Mouse (Mus musculus): Measurements from ENCODE around the gene Nexn. TPM values are rescaled to one million over a fixed set of nuclear protein-coding genes. Genes with fewer than 3 reads are reported as not detected.
"Not testable (repeated sequence)": the region's sequence is repeated elsewhere in the genome, so short reads cannot be mapped to it uniquely, and the experiment has no call there.

Gene Nexn
- polyA plus RNA-seq, 1 experiment from 2014 or later: 5.1 TPM

DNA sequence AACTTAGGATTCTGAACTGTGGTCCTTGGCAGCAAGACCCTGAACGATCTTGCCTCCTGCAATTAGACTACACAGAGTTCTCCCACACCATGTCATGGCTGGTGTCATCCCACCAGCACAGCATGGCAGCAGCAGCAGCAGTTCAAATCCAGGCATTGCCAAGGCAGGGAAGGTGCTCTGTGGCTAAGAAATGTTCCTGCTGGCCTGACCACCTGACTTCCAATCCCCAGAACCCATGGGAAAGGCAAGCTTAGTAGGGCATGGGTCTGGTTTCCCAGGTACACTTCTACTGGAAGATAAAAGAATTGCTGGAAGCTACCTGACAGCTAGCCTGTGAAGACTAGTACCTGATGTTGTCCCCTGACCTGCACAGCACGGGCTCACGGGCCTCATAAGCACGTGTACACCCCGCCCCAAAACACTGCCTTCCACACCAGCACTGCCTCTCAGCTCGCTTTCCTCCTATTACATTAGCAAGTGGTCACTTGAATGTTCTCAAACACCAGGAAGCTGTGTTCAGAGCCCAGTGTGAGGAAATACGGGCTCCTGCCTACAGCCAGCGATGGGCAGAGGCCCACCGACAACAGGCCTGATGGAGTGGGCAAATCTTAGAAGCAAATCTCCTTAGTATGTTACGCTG, 5.0 kb upstream of the Nexn start:
- Histone ChIP-seq H3K4me2 (ENCODE audit: low read length) (no peak overlapping the region), H3K27ac (ENCODE audit: low read length) (no peak overlapping the region), H3K36me3 (ENCODE audit: control insufficient read depth, insufficient read depth) (0 out of 2 replicates have a peak, but pooled peaks cover 2% of the 10 kb centered on the region), H3K4me3 (replicated peaks; ENCODE audit: low read length) (no peak overlapping the region), H3K4me1 (replicated peaks; ENCODE audit: control insufficient read depth, insufficient read depth, low read length) (peaks cover 2% of the 10 kb centered on the region; the same call in 1 of the 2 replicates), H3K9ac (replicated peaks; ENCODE audit: low read depth, low read length) (no peak overlapping the region), H3K9me3 (ENCODE audit: control insufficient read depth, low read length) (no peaks in the 10 kb centered on the region), H3K27me3 (replicated peaks; ENCODE audit: control insufficient read depth, insufficient read depth, low read length) (peaks cover 7% of the 10 kb centered on the region)
- no peak for ATAC-seq
- WGBS: 92% methylated on average over 10 of the region's 10 CpGs

GRCm38 (mm10) chr3:152268099-152268498, 1.9 kb upstream of the Nexn start:
- Histone ChIP-seq H3K4me1 (replicated peaks; ENCODE audit: control insufficient read depth, insufficient read depth, low read length) (peaks cover 14% of the 10 kb centered on the region), H3K9me3 (ENCODE audit: control insufficient read depth, low read length) (no peaks in the 10 kb centered on the region), H3K36me3 (ENCODE audit: control insufficient read depth, insufficient read depth) (no peaks in the 10 kb centered on the region), H3K4me2 (ENCODE audit: low read length) (no peak overlapping the region), H3K9ac (replicated peaks; ENCODE audit: low read depth, low read length) (no peak overlapping the region), H3K4me3 (replicated peaks; ENCODE audit: low read length) (no peak overlapping the region), H3K27ac (ENCODE audit: low read length) (no peak overlapping the region), H3K27me3 (replicated peaks; ENCODE audit: control insufficient read depth, insufficient read depth, low read length) (peaks cover 16% of the 10 kb centered on the region)
- WGBS: 90% methylated on average over 14 of the region's 14 CpGs
- ATAC-seq: no peak

DNA sequence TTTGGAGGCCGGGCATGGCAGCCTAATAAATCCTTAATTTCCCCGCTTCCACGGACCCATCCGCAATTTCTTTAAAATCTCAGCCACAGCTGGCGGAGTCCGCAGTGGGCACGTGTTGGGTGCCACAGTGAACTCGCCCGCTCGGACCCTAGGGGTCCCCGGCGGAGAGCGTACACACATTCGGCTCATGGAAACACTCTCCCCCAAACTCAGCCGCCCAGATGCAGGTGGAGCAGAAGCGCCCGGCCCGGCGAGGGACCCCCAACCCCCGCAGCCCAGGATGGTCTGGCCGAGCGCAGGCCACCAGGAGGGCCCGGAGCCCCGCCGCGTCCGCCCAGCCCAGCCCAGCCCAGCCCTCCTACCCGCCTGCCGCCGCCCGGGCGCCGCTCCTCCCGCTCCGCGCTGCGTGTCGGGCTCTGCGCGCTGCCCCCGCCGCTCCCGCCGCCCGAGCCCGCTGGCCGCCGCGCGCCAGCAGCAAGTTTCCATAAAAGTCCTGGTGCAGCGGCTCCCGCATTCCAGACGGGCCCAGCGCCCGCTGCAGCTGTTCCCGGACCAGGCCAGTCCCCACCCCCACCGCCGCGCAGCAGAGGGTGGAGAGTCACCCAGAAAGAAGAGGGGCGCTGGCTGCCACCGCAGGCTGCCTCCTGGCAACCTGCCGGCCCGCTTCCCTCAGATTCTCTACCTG, 657 bp downstream of the Nexn start:
- Histone ChIP-seq H3K4me2 (ENCODE audit: low read length) (peak overlapping the region; percentile 99), H3K4me3 (replicated peaks; ENCODE audit: low read length) (peak overlapping the region; percentile 58), H3K9me3 (ENCODE audit: control insufficient read depth, low read length) (no peaks in the 10 kb centered on the region), H3K27me3 (replicated peaks; ENCODE audit: control insufficient read depth, insufficient read depth, low read length) (peaks cover 23% of the 10 kb centered on the region), H3K4me1 (replicated peaks; ENCODE audit: control insufficient read depth, insufficient read depth, low read length) (peaks cover 14% of the 10 kb centered on the region), H3K36me3 (ENCODE audit: control insufficient read depth, insufficient read depth) (no peaks in the 10 kb centered on the region), H3K27ac (ENCODE audit: low read length) (no peak overlapping the region), H3K9ac (replicated peaks; ENCODE audit: low read depth, low read length) (peak overlapping the region; percentile 64)
- under 1% methylated on average over 63 of the region's 63 CpGs for WGBS
- peak; percentile 88 for ATAC-seq

DNA sequence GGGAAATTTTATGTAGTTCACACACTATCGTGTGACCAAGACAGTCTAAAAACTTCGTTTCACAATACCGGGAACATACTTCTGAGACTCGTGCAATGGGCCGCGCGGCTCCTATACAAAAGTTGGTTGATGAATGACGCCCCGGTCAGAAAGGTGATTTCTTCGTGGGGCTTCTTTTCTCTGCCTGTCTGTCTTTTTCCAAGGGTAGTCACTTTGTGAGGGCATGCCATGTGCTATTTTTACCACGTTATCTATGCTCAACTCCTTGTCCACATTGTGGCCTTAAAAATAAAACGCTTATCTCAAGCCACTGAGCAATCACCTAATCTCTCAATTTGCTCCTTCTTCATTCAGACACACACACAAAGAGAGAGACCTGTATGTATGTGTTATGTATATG, 1.3 kb downstream of the Nexn start:
- H3K36me3 ChIP-seq (ENCODE audit: control insufficient read depth, insufficient read depth): no peaks in the 10 kb centered on the region
- H3K9ac ChIP-seq (replicated peaks; ENCODE audit: low read depth, low read length): no peak overlapping the region
- WGBS: 38% methylated on average over 12 of the region's 12 CpGs
- H3K27me3 ChIP-seq (replicated peaks; ENCODE audit: control insufficient read depth, insufficient read depth, low read length): peaks cover 23% of the 10 kb centered on the region
- no peaks in the 10 kb centered on the region for H3K9me3 ChIP-seq (ENCODE audit: control insufficient read depth, low read length)
- H3K4me1 ChIP-seq (replicated peaks; ENCODE audit: control insufficient read depth, insufficient read depth, low read length): peaks cover 14% of the 10 kb centered on the region
- ATAC-seq: no peak
- peak overlapping the region; percentile 99 for H3K4me2 ChIP-seq (ENCODE audit: low read length)
- H3K4me3 ChIP-seq (replicated peaks; ENCODE audit: low read length): peak overlapping the region; percentile 58
- H3K27ac ChIP-seq (ENCODE audit: low read length): no peak overlapping the region

DNA sequence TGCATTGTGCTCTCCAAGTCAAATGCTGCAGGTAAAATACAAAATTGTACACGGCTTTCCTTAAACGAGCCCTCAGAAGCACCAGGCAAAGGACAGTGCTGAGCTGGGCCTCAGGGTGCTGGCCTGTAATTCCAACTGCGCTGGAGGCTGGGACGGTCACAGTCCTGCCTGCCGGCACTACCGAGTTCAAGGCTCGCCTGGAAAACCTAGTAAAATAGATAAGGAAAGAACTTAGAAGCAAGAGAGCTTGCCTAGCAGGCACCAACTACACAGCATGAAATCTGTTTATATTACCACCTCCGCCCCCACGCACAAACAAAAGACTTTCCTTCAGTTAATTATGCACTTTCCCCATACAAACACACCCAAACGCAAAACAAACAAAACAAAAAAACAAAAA, 1.8 kb downstream of the Nexn start:
- Histone ChIP-seq H3K36me3 (ENCODE audit: control insufficient read depth, insufficient read depth) (no peaks in the 10 kb centered on the region), H3K4me3 (replicated peaks; ENCODE audit: low read length) (no peak overlapping the region), H3K4me1 (replicated peaks; ENCODE audit: control insufficient read depth, insufficient read depth, low read length) (peaks cover 14% of the 10 kb centered on the region), H3K27ac (ENCODE audit: low read length) (peak overlapping the region; percentile 51; the same call in 1 of the 2 replicates), H3K9me3 (ENCODE audit: control insufficient read depth, low read length) (no peaks in the 10 kb centered on the region), H3K27me3 (replicated peaks; ENCODE audit: control insufficient read depth, insufficient read depth, low read length) (peaks cover 23% of the 10 kb centered on the region), H3K9ac (replicated peaks; ENCODE audit: low read depth, low read length) (no peak overlapping the region), H3K4me2 (ENCODE audit: low read length) (no peak overlapping the region)
- 50% methylated on average over 10 of the region's 10 CpGs for WGBS
- no peak for ATAC-seq

GRCm38 (mm10) chr3:152261948-152262347, 4.2 kb downstream of the Nexn start:
- Histone ChIP-seq H3K4me2 (ENCODE audit: low read length) (no peak overlapping the region), H3K9ac (replicated peaks; ENCODE audit: low read depth, low read length) (no peak overlapping the region), H3K27me3 (replicated peaks; ENCODE audit: control insufficient read depth, insufficient read depth, low read length) (peaks cover 23% of the 10 kb centered on the region), H3K9me3 (ENCODE audit: control insufficient read depth, low read length) (no peaks in the 10 kb centered on the region), H3K4me3 (replicated peaks; ENCODE audit: low read length) (no peak overlapping the region), H3K27ac (ENCODE audit: low read length) (no peak overlapping the region), H3K36me3 (ENCODE audit: control insufficient read depth, insufficient read depth) (no peaks in the 10 kb centered on the region), H3K4me1 (replicated peaks; ENCODE audit: control insufficient read depth, insufficient read depth, low read length) (peaks cover 14% of the 10 kb centered on the region)
- no peak for ATAC-seq
- 39% methylated on average over 8 of the region's 8 CpGs for WGBS

GRCm38 (mm10) chr3:152261436-152261835, 4.7 kb downstream of the Nexn start:
- ATAC-seq: no peak
- Histone ChIP-seq H3K4me3 (replicated peaks; ENCODE audit: low read length) (no peak overlapping the region), H3K27ac (ENCODE audit: low read length) (no peak overlapping the region), H3K9ac (replicated peaks; ENCODE audit: low read depth, low read length) (no peak overlapping the region), H3K4me1 (replicated peaks; ENCODE audit: control insufficient read depth, insufficient read depth, low read length) (peaks cover 14% of the 10 kb centered on the region), H3K4me2 (ENCODE audit: low read length) (no peak overlapping the region), H3K9me3 (ENCODE audit: control insufficient read depth, low read length) (no peaks in the 10 kb centered on the region), H3K36me3 (ENCODE audit: control insufficient read depth, insufficient read depth) (no peaks in the 10 kb centered on the region), H3K27me3 (replicated peaks; ENCODE audit: control insufficient read depth, insufficient read depth, low read length) (peaks cover 18% of the 10 kb centered on the region)
- WGBS: 58% methylated on average over 8 of the region's 8 CpGs

- Histone ChIP-seq H3K4me2 (ENCODE audit: low read length) (no peak overlapping the region), H3K9ac (replicated peaks; ENCODE audit: low read depth, low read length) (no peak overlapping the region), H3K4me1 (replicated peaks; ENCODE audit: control insufficient read depth, insufficient read depth, low read length) (peaks cover 4% of the 10 kb centered on the region), H3K27me3 (replicated peaks; ENCODE audit: control insufficient read depth, insufficient read depth, low read length) (peaks cover 16% of the 10 kb centered on the region), H3K4me3 (replicated peaks; ENCODE audit: low read length) (no peak overlapping the region), H3K9me3 (ENCODE audit: control insufficient read depth, low read length) (no peaks in the 10 kb centered on the region), H3K36me3 (ENCODE audit: control insufficient read depth, insufficient read depth) (no peaks in the 10 kb centered on the region), H3K27ac (ENCODE audit: low read length) (no peak overlapping the region)
- 97% methylated on average over 1 of the region's 1 CpGs for WGBS
- ATAC-seq: no peak
These were observed 5.8 kb downstream of the Nexn start for GRCm38 (mm10) chr3:152260362-152260761.

DNA sequence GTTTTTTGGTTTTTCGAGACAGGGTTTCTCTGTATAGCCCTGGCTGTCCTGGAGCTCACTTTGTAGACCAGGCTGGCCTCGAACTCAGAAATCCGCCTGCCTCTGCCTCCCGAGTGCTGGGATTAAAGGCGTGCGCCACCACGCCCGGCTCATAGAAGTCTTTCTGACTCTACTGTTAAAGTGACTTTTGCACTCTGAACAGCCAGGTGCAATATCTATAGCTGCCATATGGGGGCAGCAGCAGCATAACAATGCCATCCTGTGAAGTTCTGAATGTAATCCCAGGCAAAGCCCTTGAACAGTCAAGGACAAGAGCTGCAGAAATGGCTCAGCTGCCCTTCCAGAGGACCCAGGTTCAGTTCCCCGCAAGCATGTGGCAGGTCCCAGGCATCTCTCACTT, 6.7 kb downstream of the Nexn start:
- H3K4me3 ChIP-seq (replicated peaks; ENCODE audit: low read length); H3K9ac ChIP-seq (replicated peaks; ENCODE audit: low read depth, low read length); H3K9me3 ChIP-seq (ENCODE audit: control insufficient read depth, low read length); H3K36me3 ChIP-seq (ENCODE audit: control insufficient read depth, insufficient read depth); H3K27me3 ChIP-seq (replicated peaks; ENCODE audit: control insufficient read depth, insufficient read depth, low read length); H3K4me2 ChIP-seq (ENCODE audit: low read length); H3K4me1 ChIP-seq (replicated peaks; ENCODE audit: control insufficient read depth, insufficient read depth, low read length); H3K27ac ChIP-seq (ENCODE audit: low read length): not testable (repeated sequence)
- 42% methylated on average over 6 of the region's 9 CpGs for WGBS
- peak; percentile 58 for ATAC-seq

Measured in forebrain, embryonic 16.5 days (tissue).